Mouse (Mus musculus) pancreas, adult 10 weeks (tissue): Measurements from ENCODE around the gene 4930522H14Rik. TPM values are rescaled to one million over a fixed set of nuclear protein-coding genes. Genes with fewer than 3 reads are reported as not detected.

Source experiments
- polyA plus RNA-seq: library from polyadenylated mRNA; stranded (reverse); fragments of 350-450 nt; fragmentation: Illumina TruSeq; extraction: RNeasy Lipid Tissue Mini Kit (QIAGEN cat#74804); gene quantifications from one replicate; pipeline ENCODE4 v1.2.3, GENCODE M21; 2015; ENCODE audit warnings: low read depth, low replicate concordance; ENCODE audit not compliant: insufficient read depth

The 4930522H14Rik gene
- not detected for polyA plus RNA-seq

GRCm38 (mm10) chr4:109531111-109531510, at the start of gene 4930522H14Rik:
4930522H14Rik (minus strand) TSS chr4:109531297.

GRCm38 (mm10) chr4:109484621-109485020, 46.5 kb downstream of the 4930522H14Rik start, which contains the start of gene Rnf11:
Rnf11 (minus strand) TSS chr4:109484728.

Other genes starting within 250 kb of the 4930522H14Rik start
- gene Ttc39a, start 124.7 kb downstream of the 4930522H14Rik start, polyA plus RNA-seq = 11.9 TPM
- 13.3 TPM for gene Rnf11, start 46.6 kb downstream of the 4930522H14Rik start, polyA plus RNA-seq
- 4.2 TPM for gene Cdkn2c, start 135.9 kb upstream of the 4930522H14Rik start, polyA plus RNA-seq
- gene Faf1, start 145.3 kb upstream of the 4930522H14Rik start, polyA plus RNA-seq = 6.3 TPM